Mouse (Mus musculus) MEL (cell line): ENCODE results near the gene Ccdc158.

Experiments used
- CTCF ChIP-seq, 3 experiments: IDR thresholded peaks in 2 of 3; conservative IDR thresholded peaks in 1 of 3; 2 replicates each; pipeline ENCODE4 v1.5.1; 2011 to 2012; ENCODE audit warnings: low read length in 3 of 3, low read depth in 2 of 3, mild to moderate bottlenecking in 2 of 3, improper control_type of control experiment in 1 of 3, inconsistent platforms in 1 of 3, mixed read lengths in 1 of 3, moderate library complexity in 1 of 3; ENCODE audit not compliant: control insufficient read depth in 1 of 3, insufficient read depth in 1 of 3, poor library complexity in 1 of 3, severe bottlenecking in 1 of 3
- ETS1 ChIP-seq: IDR thresholded peaks from 2 replicates; pipeline ENCODE4 v1.6.1; 2012; ENCODE audit warnings: low read depth, mild to moderate bottlenecking, inconsistent platforms, low read length, improper control_type of control experiment, moderate library complexity
- GATA1 ChIP-seq: IDR thresholded peaks from 2 replicates; pipeline ENCODE4 v1.6.1; 2011; ENCODE audit warnings: low read depth, low read length, improper control_type of control experiment
- USF1 ChIP-seq: IDR thresholded peaks from 2 replicates; pipeline ENCODE4 v1.6.1; 2014; ENCODE audit warnings: low read depth, mild to moderate bottlenecking, inconsistent platforms, low read length, improper control_type of control experiment, moderate library complexity
- ZC3H11A ChIP-seq: IDR thresholded peaks from 2 replicates; pipeline ENCODE4 v1.6.1; 2012; ENCODE audit warnings: low read depth, mild to moderate bottlenecking, inconsistent platforms, low read length, improper control_type of control experiment

DNA sequence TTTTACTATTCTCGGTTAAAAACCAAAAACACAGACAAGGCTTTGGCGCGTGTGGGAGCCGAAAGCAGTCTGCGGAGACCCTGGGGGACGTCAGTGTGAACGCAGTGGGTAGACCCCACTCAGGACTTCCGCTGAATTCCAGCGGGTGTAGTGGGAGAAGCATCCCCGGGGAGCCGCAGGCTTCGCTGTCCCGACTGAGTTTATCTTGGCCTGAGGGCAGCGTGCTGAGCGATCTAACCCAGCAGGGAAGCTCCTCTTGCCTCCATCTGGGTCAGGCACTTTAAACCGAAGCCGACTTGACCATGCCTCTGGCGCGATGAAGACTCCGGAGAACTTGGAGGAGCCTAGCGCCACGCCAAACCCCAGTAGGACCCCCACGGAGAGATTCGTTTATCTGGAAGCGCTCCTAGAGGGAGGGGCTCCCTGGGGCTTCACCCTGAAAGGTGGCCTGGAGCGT, 8.3 kb upstream of the Ccdc158 start, which contains the start of gene Shroom3:
- TF ChIP-seq USF1, result no peak
- no peak for TF ChIP-seq CTCF (IDR thresholded peaks at IDR 0.05 in 2 of 3, conservative IDR thresholded peaks at IDR 0.05 in 1 of 3; ENCODE audit: control insufficient read depth in 1 of 3, insufficient read depth in 1 of 3, low read depth in 2 of 3, low read length in 3 of 3, poor library complexity in 1 of 3, severe bottlenecking in 1 of 3)
- no peak for TF ChIP-seq ZC3H11A
- no peak for TF ChIP-seq ETS1
- TF ChIP-seq GATA1, result no peak
